ENCODE assay signal across 10 mouse cellular contexts in genomic region chr4:63843924-63844323, GRCm38 (mm10). TPM values are rescaled to one million over a fixed set of nuclear protein-coding genes. Genes with fewer than 3 reads are reported as not detected.
A peak's percentile ranks its signal among the peaks of the same experiment; 100 is the strongest.
DNase-seq lines count a peak whose midpoint lies in the region; ATAC-seq and TF ChIP-seq lines count a peak whose summit lies in the region.
"Had no signal": no experiment of that assay in that cellular context is flagged by ENCODE, and none has a peak within 500 bp of the region (broad histone marks: within the 10 kb centered on the region; RNA-seq: fewer than 3 reads in every experiment).

No protein-coding gene starts in this region.

- no peaks in the 10 kb centered on the region for H3K9me3 ChIP-seq in midbrain, embryonic 14.5 days (ENCODE audit: control insufficient read depth, low read length)
- no peaks in the 10 kb centered on the region for H3K9me3 ChIP-seq in midbrain, embryonic 15.5 days
- H3K9me3 ChIP-seq in midbrain, embryonic 10.5 days (replicated peaks), result no peaks in the 10 kb centered on the region
- H3K9me3 ChIP-seq: liver, embryonic 13.5 days had no signal

- no peaks in the 10 kb centered on the region for H3K36me3 ChIP-seq in midbrain, embryonic 14.5 days (ENCODE audit: control insufficient read depth, insufficient read depth, low read length)
- H3K36me3 ChIP-seq in midbrain, embryonic 15.5 days (replicated peaks), result no peaks in the 10 kb centered on the region
- no peaks in the 10 kb centered on the region for H3K36me3 ChIP-seq in midbrain, embryonic 10.5 days
- H3K36me3 ChIP-seq: liver, embryonic 13.5 days had no signal

- DNase-seq in gastrocnemius, adult 2 months, result peak; percentile 22
- no peak for DNase-seq in gastrocnemius, postnatal 36 days
- peak; percentile 79 for DNase-seq in midbrain, embryonic 14.5 days
- DNase-seq in embryo, embryonic 11.5 days (ENCODE audit: low read depth, low spot score), result peak; percentile 32
- peak; percentile 29 to 57 for DNase-seq in left cerebral cortex, postnatal 14 days (ENCODE audit: low spot score in 2 of 2)
- no peak for DNase-seq in midbrain, embryonic 10.5 days (ENCODE audit: low spot score)
- DNase-seq: liver, embryonic 13.5 days had no signal

- H3K27ac ChIP-seq in gastrocnemius, adult 2 months, result no peak overlapping the region
- H3K27ac ChIP-seq in midbrain, embryonic 14.5 days (replicated peaks; ENCODE audit: low read depth, low read length), result no peak overlapping the region
- no peak overlapping the region for H3K27ac ChIP-seq in midbrain, embryonic 15.5 days
- H3K27ac ChIP-seq in midbrain, embryonic 10.5 days (replicated peaks), result no peak overlapping the region
- H3K27ac ChIP-seq: liver, embryonic 13.5 days had no signal

- 24% methylated on average over 6 of the region's 6 CpGs for WGBS in midbrain, embryonic 14.5 days
- 24% methylated on average over 6 of the region's 6 CpGs for WGBS in midbrain, embryonic 15.5 days
- 31% methylated on average over 6 of the region's 6 CpGs for WGBS in midbrain, embryonic 10.5 days

- TF ChIP-seq CTCF in gastrocnemius, adult 2 months (IDR thresholded peaks at IDR 0.05), result peak; percentile 74

- no peak overlapping the region for H3K4me3 ChIP-seq in gastrocnemius, adult 2 months
- no peak overlapping the region for H3K4me3 ChIP-seq in midbrain, embryonic 14.5 days (replicated peaks; ENCODE audit: low read depth, low read length)
- H3K4me3 ChIP-seq in midbrain, embryonic 15.5 days, result no peak overlapping the region
- no peak overlapping the region for H3K4me3 ChIP-seq in midbrain, embryonic 10.5 days
- H3K4me3 ChIP-seq: liver, embryonic 13.5 days had no signal

- H3K9ac ChIP-seq in midbrain, embryonic 14.5 days (replicated peaks; ENCODE audit: low read length), result no peak overlapping the region
- H3K9ac ChIP-seq in midbrain, embryonic 15.5 days, result no peak overlapping the region
- H3K9ac ChIP-seq: liver, embryonic 13.5 days had no signal

- intact Hi-C loops in gastrocnemius, adult 2 months (cut with DNase I), result loop anchor here (2.0 to 10.0 kb wide), 4 partner anchors 157 to 427 kb away; partner anchors contain the start of gene Tex48
- intact Hi-C loops in gastrocnemius, postnatal 36 days (cut with DNase I), result loop anchor here (2.0 to 5.0 kb wide), 3 partner anchors 103 to 427 kb away; no protein-coding TSS in a partner anchor
- intact Hi-C loops in left cerebral cortex, postnatal 14 days (cut with DNase I), result loop anchor here (5.0 to 10.0 kb wide), 2 partner anchors 349 to 427 kb away; partner anchors contain the start of gene Whrn

- H3K27me3 ChIP-seq in midbrain, embryonic 14.5 days (ENCODE audit: control insufficient read depth, insufficient read depth, low read length), result no peaks in the 10 kb centered on the region
- H3K27me3 ChIP-seq in midbrain, embryonic 15.5 days (replicated peaks), result no peaks in the 10 kb centered on the region
- H3K27me3 ChIP-seq in midbrain, embryonic 10.5 days (ENCODE audit: low read depth, poor library complexity, severe bottlenecking), result no peaks in the 10 kb centered on the region
- H3K27me3 ChIP-seq: liver, embryonic 13.5 days had no signal

- ATAC-seq in midbrain, embryonic 14.5 days (ENCODE audit: low FRiP score, low TSS enrichment), result no peak
- ATAC-seq in midbrain, embryonic 15.5 days (replicated peaks), result no peak
- ATAC-seq in megakaryocyte-erythroid progenitor cell, adult 5-6 weeks (replicated peaks; ENCODE audit: low FRiP score, low TSS enrichment, poor library complexity, severe bottlenecking), result no peak

- H3K4me1 ChIP-seq in midbrain, embryonic 14.5 days (ENCODE audit: control insufficient read depth, insufficient read depth, low read length), result no peaks in the 10 kb centered on the region
- H3K4me1 ChIP-seq in midbrain, embryonic 15.5 days, result no peaks in the 10 kb centered on the region
- H3K4me1 ChIP-seq in midbrain, embryonic 10.5 days, result no peaks in the 10 kb centered on the region
- H3K4me1 ChIP-seq: liver, embryonic 13.5 days had no signal

- no peak overlapping the region for H3K4me2 ChIP-seq in midbrain, embryonic 14.5 days (ENCODE audit: low read length)
- no peak overlapping the region for H3K4me2 ChIP-seq in midbrain, embryonic 15.5 days
- H3K4me2 ChIP-seq: liver, embryonic 13.5 days had no signal

RNA-seq across cellular contexts. Expression of gene Tnfsf8, which starts 17.2 kb away (rescaled TPM):
- total RNA-seq in gastrocnemius, adult 2 months (2021), result not detected
- not detected for total RNA-seq in gastrocnemius, postnatal 36 days (2021)
- polyA plus RNA-seq in midbrain, embryonic 14.5 days (2014; fragmentation: Nextera tagmentation; extraction: Ambion mirVana), result 0.09 TPM in 1 of 2 replicates, not detected in the other
- polyA plus RNA-seq in midbrain, embryonic 15.5 days (2015; fragmentation: Nextera tagmentation; extraction: Ambion mirVana), result not detected in 2 replicates
- total RNA-seq in left cerebral cortex, postnatal 14 days (2021), result not detected
- 0.68 and 2.6 TPM in 2 replicates for total RNA-seq in megakaryocyte-erythroid progenitor cell, adult 5-6 weeks (2014; fragmentation: Nextera tagmentation)
- total RNA-seq in megakaryocyte-erythroid progenitor cell, adult 5-6 weeks (2017), result 1.1 TPM in 1 of 2 replicates, not detected in the other
- not detected in 2 replicates for polyA plus RNA-seq in midbrain, embryonic 10.5 days (2016; fragmentation: Nextera tagmentation; extraction: Ambion mirVana)
- total RNA-seq: MEL had no signal
- polyA plus RNA-seq: liver, embryonic 13.5 days had no signal

Comparison
In these comparisons a context has a peak if more than half of its experiments do, and no peak if none do; other contexts are left out.
1. DNase-seq: peak in gastrocnemius, adult 2 months (single experiment), midbrain, embryonic 14.5 days (single experiment), embryo, embryonic 11.5 days (single experiment) and left cerebral cortex, postnatal 14 days (2 of 2); none in gastrocnemius, postnatal 36 days (0 of 2) and midbrain, embryonic 10.5 days (single experiment).